Mouse (Mus musculus) frontal cortex, postnatal 14 days (tissue): ENCODE measurements around the gene Zkscan17.

Source experiments
- DNase-seq, 2 experiments: peaks; one replicate each; pipeline ENCODE4 v3.0.0; 2022; ENCODE audit warnings: low spot score in 2 of 2

Zkscan17 gene

GRCm38 (mm10) chr11:59458973-59459372, 67.6 kb downstream of the Zkscan17 start:
- no peak for DNase-seq

GRCm38 (mm10) chr11:59456891-59457290, 69.7 kb downstream of the Zkscan17 start:
- no peak for DNase-seq

DNA sequence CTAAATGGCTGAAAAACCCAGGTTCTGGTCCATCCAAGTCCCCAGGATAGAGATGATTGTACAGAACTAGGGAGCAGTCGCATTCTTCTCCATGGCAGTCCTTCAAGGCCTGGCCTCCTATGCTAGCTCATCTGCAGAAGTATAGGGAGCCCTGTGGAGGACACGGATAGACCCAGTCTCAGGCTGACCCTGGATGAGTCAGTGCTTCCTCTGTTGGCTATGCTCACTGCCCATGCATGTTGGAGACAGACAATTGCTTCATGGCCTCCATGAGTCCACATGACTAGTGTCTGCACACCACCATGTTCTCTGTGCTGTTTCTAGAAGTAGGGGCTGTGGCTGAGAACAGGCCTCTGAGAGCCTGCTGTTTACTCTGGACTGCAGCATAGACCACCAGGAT, 70.2 kb downstream of the Zkscan17 start:
- DNase-seq = no peak

DNA sequence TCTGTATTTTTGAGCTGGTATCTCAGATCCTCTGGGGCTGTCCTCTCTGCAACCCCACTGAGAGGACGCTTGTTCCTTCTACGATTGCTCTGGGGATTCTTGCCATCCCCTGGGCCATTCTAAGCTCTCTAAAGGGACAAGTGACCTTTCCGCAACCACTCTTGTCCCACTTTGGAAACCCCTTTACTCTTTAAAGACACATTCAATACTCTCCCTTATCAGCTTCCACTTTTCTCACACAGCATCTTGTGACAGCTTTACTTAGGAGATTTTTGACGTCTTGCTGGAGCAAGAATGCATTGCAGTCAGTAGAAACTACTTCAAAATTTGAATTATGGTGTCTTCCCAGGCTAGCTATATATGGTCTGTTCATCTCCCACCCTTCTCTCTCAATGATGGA, 75.5 kb downstream of the Zkscan17 start, which contains the start of gene Snap47:
TSS of gene Snap47 (minus strand) at position 101 of the 400 bp plus-strand sequence.
- DNase-seq = no peak

DNA sequence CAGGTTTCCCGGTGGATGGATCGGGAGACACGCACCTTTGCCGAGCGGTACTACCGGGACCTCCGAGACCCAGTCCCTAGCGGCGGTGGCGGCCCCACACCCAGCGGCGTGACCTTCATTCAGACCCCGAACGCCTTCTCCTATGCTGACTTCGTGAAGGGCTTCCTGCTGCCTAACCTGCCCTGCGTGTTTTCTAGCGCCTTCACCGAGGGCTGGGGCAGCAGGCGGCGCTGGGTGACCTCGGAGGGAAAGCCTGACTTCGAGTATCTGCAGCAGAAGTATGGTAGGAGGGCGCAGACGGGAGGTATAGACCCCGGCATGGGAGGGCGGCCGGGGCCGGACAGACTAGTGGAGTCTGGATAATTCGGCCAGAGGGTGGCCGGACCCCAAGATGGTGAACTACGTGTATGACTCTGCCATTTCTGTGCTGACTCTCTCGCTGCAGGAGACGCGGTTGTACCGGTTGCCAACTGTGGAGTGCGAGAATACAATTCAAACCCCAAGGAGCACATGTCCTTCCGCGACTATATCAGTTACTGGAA, 76.2 kb downstream of the Zkscan17 start:
- DNase-seq = peak in 1 of 2 experiments; percentile 26

DNA sequence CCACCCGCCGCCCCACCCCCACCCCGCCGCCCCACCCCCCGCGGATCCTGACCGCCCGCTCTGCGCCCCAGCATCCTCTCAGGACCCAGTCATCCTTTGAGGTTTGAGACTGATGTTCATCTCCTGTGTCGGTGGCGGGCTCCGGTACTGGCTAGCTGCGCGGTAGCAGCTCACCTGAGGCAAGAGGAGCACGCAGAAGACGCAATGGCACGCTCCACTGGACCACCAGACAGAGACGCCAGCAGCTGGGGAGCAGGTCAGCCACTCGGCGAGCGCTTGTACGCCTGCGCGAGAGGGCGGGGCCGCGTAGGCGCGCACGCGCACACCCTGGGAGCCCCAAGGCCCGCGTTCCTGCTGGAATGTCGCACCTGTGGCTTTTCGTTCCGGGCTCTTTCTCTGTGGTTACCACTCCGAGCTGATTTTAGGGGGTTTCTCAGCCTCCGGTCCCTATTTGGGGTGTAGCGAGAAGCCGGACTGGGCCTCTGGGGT, 76.8 kb downstream of the Zkscan17 start, which contains the start of gene Jmjd4:
TSS of gene Jmjd4 (plus strand) at position 305 of the 489 bp plus-strand sequence.
- DNase-seq = peak; percentile 87 to 91

- no peak for DNase-seq
Measured at GRCm38 (mm10) chr11:59443102-59443501, 83.4 kb downstream of the Zkscan17 start.

- DNase-seq = no peak
Measured at GRCm38 (mm10) chr11:59437954-59438353, 88.6 kb downstream of the Zkscan17 start.
